Mouse (Mus musculus): ENCODE data around the gene Nf1.

Nf1 gene

DNA sequence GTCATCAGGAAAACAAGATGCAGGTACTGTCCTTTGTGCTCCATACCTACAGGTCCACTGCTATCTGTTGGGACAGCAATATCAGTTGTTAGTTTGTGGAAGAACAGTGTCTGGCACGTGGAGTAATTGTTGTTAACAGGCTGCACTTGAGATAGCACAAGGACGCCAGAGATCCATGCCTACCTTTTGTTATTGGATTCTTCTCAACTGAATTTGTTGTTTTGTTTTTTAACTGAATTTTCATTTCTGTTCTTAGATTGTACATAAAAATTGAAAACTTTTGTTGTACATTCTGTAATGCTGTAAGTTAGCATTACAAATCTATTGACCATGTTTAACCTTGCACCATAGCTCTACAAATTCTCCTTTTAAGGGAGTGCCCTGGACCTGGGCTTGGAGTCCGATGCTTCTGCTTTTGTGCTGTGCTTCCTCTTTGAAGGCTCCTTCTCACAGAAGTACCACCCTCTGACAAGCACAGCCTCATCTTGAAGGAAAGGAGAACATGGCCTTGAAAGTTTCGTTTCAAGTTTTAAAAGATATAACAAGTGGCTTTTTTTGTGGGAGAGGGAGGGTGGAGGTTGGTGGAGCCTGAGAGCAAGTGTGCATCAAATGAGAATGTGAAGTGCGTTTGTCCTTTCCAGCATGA is 188.4 kb downstream of the Nf1 start:
- DNase-seq (ENCODE audit: low read depth), result peak; percentile 43

DNA sequence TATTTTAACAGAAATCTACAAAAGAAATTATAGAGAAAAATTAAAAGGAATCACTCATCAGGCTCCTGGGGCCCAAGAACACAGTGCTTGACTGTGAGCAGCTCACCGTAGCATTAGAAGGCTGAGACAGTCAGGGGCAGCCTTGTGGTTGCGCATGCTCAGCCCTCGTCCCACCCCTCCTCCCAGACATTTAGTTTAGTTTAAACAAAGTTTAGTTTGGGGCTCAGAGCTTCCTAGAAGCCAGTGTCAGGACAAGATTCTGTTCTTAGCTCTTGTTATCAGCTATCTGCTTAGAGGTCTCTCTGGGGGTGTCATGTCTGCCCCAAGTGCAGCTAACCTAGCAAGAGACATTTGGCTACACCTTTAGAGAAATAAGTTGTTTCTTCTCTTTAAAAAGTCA is 189.1 kb downstream of the Nf1 start:
- DNase-seq (ENCODE audit: low read depth), result no peak

DNA sequence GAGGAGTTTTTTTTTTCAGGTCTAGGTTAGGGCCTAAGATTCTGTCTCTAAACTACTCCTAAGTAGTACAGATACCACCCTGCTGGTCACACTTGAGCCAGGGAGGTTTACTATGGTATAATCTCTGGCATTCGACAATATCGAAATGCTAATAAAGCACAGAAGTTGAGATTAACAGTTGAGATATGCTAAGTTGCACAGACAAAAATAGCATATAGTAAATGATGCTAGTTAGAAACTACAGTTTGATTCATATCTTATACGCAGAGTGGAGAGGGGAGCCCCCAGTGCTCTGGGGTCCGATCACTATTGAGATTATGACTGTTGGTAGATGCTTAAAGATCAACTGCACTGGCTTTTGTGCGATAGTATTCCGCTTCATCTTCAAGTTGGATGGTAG is 189.7 kb downstream of the Nf1 start:
- no peak for DNase-seq (ENCODE audit: low read depth)

DNA sequence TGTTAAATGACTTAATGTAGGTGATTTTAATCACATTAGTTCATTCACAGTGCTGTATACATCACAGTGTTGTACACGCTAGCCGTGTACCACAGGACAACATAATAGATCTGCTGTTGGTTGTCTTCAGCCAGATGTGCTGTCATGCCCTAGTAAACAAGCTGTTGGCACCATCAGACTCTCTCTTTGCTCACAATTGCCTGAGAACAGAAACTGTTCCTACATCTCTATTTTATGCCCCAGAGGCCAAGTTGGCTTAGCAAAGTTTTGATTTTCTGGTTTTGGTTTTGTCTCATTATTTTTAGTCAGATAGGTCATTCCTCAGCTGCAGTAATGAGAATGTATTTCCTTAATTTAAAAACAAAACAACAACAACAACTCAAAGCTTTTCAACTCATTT is 190.2 kb downstream of the Nf1 start:
- DNase-seq (ENCODE audit: low read depth), result no peak

DNA sequence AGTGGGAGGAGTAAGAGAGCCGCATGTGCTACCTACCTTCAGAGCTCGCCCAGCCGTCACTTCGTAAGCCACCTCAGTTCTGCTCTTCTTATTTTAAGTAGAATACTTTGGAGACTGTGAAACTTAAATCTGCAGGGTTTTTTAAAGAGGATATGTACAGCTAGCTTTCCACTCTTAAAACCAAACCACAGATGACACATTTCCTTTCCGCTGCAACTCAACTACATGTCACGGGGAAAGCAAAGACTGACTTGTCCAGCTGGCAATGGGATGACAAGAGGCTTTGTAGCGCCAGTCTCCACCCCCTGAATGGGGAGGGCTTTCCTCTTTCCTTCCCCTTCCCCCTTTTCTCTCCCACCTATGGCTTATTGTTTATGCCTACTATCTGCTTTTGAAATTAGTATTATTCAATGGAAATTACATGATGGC is 190.9 kb downstream of the Nf1 start, which contains the start of the genes Evi2 and Evi2a:
Gene Evi2, minus strand, starts transcription at position 257 of the 429 bp plus-strand sequence.
Gene Evi2a, minus strand, starts transcription at position 277 of the 429 bp plus-strand sequence.
- peak; percentile 67 for DNase-seq (ENCODE audit: low read depth)

DNA sequence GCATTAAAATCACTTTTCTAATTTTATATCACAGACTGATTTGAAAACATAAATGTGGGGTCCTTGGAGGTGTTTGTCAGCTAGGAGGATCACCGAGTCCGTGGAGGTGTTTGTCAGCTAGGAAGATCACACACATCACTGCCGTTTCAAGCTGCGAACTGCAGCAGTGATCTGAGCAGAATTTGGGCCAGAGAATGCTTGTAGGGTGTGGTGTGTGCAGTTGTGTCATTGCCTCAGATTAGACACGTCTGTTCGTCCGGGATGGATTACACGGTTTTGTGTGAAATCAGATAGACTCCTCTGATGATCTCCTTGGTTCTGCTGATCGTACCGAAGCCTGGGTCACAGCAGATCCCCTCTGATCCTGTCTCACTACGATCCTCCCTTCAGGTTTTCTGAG is 191.3 kb downstream of the Nf1 start:
- no peak for DNase-seq (ENCODE audit: low read depth)

DNA sequence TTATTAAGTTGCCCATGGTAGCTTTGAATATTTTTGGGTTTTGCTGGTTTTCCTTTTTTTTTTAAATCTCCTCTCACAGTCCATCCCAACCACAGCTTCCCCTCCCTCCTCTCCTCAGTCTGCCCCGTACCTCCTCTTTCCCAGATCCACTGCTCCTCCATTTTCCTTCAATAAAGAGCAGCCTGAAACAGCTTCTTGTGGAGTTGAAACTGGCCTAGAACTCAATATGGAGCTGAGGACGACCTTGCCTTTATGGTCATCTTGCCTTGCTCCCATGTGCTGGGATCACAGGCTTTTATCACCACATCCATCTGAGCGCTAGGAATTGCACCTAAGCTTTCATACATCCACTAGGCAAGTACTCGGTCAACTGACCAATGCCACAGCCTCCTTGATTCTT is 192.0 kb downstream of the Nf1 start:
- DNase-seq (ENCODE audit: low read depth), result no peak

DNA sequence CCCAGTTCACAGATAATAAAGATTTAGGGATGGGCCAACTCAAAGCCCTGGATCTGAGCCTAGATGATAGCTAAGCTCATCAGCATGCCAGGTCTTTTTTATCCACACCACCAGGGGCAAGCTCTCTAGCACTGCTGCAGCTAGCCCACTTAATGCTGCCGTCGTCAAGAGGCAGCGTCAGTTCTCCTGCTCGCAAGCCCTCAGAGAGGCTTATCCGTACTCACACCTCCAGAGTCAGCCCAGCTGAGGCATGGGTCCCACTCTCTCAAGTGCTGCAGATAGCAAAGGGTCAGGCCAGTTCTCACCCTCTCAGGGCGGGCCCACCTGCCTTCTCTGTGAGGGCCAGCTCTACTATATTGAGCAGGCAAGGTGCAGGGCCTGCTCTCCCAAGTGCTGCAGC is 193.8 kb downstream of the Nf1 start:
- no peak for DNase-seq (ENCODE audit: low read depth)

DNA sequence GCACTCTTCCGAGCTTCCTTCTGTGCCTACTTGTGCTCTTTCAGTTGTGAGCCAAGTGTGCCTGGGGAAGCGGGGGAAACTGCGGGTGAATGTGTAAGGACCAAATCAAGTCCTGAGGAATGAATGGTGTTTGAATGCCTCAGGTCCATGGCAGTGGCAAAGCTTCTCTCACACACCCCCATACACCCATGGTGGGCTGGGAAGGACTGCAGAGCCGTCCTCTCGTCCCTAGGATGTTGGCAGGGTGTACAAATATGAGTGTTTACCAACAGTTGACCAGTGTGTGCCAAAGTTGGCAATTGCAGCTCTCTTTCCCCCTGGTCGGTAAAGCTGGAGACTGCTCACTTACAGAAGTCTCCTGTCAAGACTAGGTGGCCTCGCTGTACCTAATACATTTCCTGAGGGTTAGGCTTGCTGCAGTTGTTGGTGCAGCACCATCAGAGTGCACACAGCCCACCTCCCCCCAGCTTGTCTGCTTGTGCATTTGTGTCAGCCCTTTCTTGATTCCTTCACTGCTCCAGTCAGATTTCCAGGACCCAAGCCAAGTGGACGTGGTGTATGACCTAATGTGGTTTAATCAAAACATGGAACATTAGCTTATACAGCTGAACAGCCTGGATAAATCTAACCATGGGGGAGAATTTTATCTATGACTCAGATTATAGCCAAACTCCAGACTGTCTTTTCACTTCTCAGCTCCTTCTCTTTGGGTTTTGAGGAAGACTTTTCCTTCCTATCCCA is 194.6 kb downstream of the Nf1 start:
- DNase-seq (ENCODE audit: low read depth), result no peak

DNA sequence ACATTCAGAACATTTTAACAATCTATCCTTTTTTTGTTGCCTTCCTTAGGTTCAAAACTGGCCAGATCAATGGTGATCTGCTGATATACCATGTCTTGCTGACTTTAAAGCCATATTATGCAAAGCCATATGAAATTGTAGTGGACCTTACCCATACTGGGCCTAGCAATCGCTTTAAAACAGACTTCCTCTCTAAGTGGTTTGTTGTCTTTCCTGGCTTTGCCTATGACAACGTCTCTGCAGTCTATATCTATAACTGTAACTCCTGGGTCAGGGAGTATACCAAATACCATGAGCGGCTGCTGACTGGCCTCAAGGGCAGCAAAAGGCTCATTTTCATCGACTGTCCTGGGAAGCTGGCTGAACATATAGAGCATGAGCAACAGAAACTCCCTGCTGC is 196.1 kb downstream of the Nf1 start:
- no peak for DNase-seq (ENCODE audit: low read depth)

DNA sequence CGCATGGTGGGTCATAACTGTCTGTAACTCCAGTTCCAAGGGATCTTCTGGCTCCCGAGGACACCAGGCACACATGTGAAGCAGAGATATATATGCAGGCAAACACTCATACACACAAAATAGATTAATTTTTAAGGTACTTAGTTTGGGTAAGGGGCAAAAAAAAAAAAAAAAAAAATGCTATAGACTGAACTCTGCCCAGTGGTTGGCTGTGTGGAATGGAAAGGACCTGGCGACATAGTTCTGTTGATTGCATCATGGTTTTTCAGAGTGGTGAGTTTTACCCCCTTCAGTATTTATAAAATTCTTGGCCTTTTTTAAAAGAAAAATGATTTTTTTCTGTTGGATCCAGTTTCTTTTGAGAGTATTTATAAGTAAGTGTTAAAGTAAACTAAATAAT is 196.8 kb downstream of the Nf1 start:
- DNase-seq (ENCODE audit: low read depth), result no peak

DNA sequence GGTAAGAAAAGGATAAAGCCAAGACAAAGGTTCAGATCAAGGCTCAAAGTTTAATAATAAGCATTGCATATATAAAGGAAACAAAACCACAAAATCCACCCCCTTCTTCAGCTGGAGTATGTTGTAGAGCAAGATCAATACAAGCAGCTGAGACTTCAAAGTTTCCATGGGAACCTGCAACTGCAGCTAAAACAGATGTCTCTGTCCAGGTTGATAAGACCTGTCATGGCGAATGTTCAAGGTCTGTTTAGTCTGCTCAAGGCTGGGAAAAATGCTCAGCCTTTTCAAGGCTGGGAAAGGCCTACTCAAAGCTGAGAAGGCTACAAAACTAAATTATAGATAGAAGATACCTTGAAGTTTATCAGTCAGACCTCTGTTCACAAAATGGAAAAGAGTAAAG is 213.1 kb downstream of the Nf1 start:
- DNase-seq (ENCODE audit: low read depth), result no peak

DNA sequence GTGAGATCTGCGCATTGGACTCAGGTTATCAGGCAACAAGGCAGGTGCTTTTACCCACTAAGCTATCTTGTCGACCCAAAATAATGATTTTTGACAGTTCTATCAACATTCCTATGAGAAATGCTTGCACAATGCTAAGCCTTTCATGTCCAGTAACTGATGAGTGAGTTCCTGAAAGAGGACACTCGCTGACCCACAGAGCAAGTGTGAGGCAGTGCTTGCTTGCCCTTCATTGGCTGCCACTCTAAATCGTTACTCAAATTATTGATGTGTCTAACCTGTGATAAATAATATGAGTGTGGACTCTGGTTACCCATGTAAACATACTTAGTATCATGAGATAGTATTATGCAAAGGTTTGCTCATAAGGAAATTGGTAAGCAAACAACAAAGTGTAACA is 221.0 kb downstream of the Nf1 start:
- DNase-seq (ENCODE audit: low read depth), result no peak

DNA sequence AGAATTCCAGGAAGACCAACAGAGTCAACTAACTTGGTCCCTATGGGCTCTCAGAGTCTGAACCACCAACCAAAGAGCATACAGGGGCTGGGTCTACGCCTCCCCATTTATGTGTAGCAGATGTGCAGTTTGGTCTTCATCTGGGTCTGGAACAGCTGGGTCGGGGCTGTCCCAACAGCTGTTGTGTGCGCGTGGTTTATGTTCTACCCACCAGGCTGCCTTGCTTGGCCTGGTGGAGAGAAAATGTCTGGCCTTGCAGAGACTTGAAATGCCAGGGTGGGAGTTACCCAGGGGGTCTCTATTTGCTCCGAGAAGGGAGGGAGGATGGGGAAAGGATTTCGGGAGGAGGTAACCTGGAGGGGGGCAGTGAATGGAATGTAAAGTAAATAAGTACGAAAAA is 224.0 kb downstream of the Nf1 start:
- DNase-seq (ENCODE audit: low read depth), result no peak

DNA sequence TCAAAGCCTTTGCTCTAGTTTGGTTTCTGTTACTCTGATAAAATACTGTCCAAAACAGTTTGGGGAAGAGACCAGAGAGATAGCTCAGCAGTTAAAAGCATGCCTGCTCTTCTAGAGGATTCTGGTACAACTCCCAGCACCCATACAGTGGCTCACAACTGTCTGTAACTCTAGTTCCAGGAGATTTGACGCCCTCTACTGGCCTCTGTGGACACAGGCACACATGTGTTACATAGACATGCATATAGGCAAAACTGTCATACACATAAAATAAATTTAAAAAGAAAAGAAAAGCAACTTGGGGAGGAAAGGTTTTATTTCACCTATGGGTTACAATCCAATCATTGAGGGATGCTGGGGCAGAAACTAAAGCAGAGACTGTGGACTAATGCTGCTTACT is 227.5 kb downstream of the Nf1 start:
- DNase-seq (ENCODE audit: low read depth), result no peak

DNA sequence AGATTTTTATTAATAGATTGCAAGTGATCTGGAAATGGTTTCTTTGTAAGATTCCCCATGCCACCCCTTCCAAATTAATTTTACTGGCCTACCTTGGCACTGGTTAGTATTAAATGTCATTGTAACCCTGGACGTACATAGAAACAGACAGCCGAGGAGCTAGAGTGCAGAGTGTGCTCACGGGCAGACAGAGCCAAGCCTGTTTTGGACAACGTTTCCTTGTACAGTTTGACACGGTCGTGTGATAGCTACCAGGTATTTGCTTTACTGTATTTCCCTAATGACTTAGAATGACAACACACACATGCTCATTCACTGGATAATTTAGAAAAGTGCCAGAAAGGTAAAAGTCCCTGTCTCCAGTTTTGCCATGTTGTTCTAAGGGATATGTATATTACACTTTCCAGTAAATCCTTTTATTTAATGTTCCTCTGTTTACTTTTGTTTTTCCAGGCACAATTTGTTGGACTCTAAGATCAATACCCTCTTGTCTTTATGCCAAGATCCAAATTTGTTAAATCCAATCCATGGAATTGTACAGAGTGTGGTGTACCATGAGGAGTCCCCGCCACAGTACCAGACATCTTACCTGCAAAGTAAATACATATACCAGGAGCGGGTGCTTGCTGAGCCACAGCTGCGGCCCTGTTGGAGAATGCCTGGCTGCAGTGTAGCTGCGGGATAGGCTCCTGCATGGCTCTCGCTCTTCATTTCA is 228.9 kb downstream of the Nf1 start:
- DNase-seq (ENCODE audit: low read depth), result no peak

DNA sequence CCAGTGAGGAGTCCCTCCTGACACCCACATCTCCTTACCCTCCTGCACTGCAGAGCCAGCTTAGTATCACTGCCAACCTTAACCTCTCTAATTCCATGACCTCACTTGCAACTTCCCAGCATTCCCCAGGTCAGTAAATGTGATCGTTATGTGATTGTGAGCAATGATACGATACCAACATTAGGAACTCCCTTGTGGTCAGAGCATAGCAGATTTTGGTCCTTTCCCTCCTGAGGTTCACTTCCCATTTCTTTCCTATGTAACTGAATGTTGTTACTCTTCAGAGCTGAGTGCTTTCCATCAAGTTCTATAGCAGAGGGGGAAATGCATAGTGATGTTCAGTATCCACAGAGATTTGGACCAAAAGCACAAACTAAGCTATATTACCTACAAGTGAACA is 230.8 kb downstream of the Nf1 start:
- DNase-seq (ENCODE audit: low read depth), result no peak

DNA sequence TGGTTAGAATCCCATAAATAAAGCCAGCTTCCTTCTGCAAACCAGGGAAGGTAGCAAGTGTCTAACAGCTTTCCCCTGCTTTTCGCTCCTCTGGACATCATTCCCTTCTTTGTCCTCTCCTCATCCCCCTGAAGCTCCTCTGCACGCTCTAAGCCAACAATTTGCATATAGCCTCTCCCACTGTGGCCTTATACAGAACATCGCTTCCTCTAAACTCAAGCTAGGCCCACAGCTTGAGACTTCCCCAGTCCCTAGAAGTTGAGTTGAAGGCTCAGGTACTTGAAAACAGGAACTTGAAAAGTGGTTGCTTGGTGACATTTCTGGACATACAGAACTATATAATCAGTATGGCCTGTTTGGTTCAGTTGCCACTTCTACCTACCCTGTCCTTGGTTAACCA is 234.3 kb downstream of the Nf1 start:
- DNase-seq (ENCODE audit: low read depth), result no peak

DNA sequence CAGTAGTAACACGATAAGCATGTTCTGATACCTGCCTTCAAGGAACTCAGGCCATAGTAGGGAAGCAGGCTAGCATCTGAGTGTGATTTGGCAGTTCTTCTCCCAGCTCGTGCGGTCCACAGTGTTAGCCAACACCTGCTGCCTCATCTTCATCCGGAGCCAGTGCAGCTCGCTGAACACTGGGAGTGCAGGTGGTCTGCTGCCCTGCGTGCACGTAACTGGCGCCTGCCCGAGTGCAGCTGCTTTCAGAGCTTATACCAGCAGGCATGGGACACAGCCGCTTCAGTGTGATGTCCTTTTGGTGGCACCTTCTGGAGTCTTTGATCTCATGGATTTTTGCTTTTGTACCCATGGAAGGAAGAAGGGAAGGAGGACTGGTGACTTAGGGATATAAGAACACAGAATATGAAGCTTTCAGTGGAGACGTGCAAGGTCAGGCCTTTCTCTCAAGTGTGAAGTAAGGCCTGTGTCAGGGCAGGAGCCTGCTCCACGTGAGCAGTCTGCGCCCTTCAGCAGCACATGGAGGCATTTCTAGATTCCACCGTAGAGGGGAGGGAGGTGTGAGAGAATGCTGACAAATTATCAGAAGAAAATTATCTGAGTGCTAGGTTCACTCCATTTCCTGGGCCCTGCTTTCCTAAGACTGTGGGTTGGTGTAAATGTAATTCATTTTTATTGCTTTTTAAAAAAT is 236.0 kb downstream of the Nf1 start:
- DNase-seq (ENCODE audit: low read depth), result no peak

DNA sequence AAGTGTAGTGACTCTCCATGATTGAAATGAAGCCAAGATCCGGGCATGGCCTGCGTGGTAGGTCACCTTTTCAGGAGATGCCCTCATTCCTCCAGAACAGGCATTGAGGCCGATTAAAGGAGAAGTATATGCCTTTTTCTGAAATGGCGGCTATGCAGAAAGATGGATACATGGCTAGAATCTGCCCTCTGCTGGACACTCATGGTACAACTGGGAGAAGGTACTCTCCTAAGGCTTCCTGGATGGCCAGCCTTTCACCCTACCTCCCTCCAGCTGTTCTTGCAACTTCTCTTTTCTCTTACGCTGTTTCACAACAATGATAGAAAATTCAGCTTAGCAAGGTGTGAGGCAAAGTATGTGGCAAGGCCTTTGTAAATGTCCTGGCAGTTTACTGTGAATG is 238.2 kb downstream of the Nf1 start:
- peak; percentile 85 for DNase-seq (ENCODE audit: low read depth)

DNA sequence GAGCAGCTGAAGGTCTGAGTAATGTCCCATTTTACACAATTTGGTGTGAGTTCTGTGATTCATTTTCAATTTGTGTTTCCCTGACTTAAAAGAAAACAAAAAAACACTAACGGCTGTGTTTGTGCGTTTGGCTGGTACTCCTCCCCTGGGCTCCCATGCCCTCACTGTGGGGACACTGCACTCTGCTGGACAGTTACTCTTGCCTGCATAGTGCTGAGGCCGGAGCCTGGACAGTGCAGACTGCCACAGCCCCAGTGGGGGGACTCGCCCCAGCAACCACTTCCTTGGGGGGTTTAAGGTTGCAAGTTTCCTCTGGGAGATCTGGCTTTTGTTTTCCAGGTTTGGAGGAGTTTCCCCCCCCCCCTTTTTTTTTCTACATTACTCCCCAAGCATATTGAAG is 241.2 kb downstream of the Nf1 start:
- no peak for DNase-seq (ENCODE audit: low read depth)

DNA sequence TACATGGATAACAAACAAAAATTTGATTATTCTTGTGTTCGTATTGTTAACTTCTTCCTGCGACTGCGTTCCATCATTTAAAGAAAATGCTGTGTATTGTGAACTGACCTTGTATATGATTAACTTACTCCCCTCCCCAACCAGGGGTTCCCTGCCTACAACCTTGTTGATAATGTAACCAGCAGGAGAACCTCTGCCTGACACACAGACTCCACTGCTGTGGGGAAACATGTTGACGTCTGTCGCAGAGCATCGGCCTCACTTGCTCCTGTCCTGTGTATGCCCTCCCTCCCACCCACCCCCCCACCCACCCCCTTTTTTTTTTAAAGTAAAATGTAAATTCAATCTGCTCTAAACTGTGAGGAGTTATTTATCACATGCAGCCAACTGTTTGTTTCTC is 241.8 kb downstream of the Nf1 start:
- no peak for DNase-seq (ENCODE audit: low read depth)

DNA sequence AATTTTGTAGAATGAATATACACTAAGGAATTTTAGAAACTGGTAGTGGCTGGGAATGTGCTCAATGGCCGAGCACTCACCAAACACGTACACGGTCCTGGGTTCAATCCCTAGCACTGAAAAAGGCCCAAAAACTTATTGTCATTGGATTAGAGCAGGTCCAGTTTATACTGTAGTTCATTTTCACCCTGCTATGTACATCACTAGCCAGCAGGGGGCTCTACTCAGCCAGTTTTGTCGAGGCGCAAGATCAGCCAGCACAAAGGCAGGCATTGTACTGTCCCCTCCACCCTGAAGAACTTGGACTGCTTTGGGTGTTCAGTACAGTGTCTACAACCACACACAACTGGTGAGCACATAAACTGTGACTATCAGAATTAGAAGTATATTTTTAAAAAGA is 244.7 kb downstream of the Nf1 start:
- peak; percentile 49 for DNase-seq (ENCODE audit: low read depth)

Data from c-Kit-positive CD71-negative TER-119-negative erythroid progenitor cells, embryonic 14.5 days (primary cell).